Mouse (Mus musculus): ENCODE measurements at regions not wholly inside any gene's neighbourhood (a gene's known extent, or its start where the extent isn't known, plus 50 kb on each side); places are given as distances from the start of the nearest gene placed in this dataset.
"Not testable (repeated sequence)": the region's sequence is repeated elsewhere in the genome, so short reads cannot be mapped to it uniquely, and the experiment has no call there.

GRCm38 (mm10) chr1:35869381-35870143, 198.6 kb upstream of the Hs6st1 start:
- peak; percentile 82 for DNase-seq (ENCODE audit: low spot score)

GRCm38 (mm10) chr1:35870144-35870827, 197.9 kb upstream of the Hs6st1 start:
- DNase-seq (ENCODE audit: low spot score) = no peak

GRCm38 (mm10) chr1:35873038-35873437, 195.2 kb upstream of the Hs6st1 start:
- DNase-seq (ENCODE audit: low spot score) = no peak

- no peak for DNase-seq (ENCODE audit: low spot score)
Observed at GRCm38 (mm10) chr1:35875210-35875811, 192.9 kb upstream of the Hs6st1 start.

- no peak for DNase-seq (ENCODE audit: low spot score)
Observed at GRCm38 (mm10) chr1:35878426-35878825, 189.8 kb upstream of the Hs6st1 start.

GRCm38 (mm10) chr1:35879388-35880093, 188.7 kb upstream of the Hs6st1 start:
- DNase-seq (ENCODE audit: low spot score) = no peak

GRCm38 (mm10) chr1:35880562-35881265, 187.5 kb upstream of the Hs6st1 start:
- DNase-seq (ENCODE audit: low spot score) = no peak

GRCm38 (mm10) chr1:35881521-35881920, 186.7 kb upstream of the Hs6st1 start:
- DNase-seq (ENCODE audit: low spot score) = no peak

GRCm38 (mm10) chr1:35882101-35882500, 186.1 kb upstream of the Hs6st1 start:
- no peak for DNase-seq (ENCODE audit: low spot score)

GRCm38 (mm10) chr1:35889731-35890499, 178.3 kb upstream of the Hs6st1 start:
- peak; percentile 53 for DNase-seq (ENCODE audit: low spot score)

- DNase-seq (ENCODE audit: low spot score) = no peak
Observed at GRCm38 (mm10) chr1:35890500-35890900, 177.7 kb upstream of the Hs6st1 start.

GRCm38 (mm10) chr1:35899536-35899935, 168.7 kb upstream of the Hs6st1 start:
- DNase-seq (ENCODE audit: low spot score) = no peak

- no peak for DNase-seq (ENCODE audit: low spot score)
Observed at GRCm38 (mm10) chr1:35904001-35904547, 164.1 kb upstream of the Hs6st1 start.

- DNase-seq (ENCODE audit: low spot score) = no peak
Observed at GRCm38 (mm10) chr1:35913551-35913950, 154.6 kb upstream of the Hs6st1 start.

GRCm38 (mm10) chr1:35914175-35914574, 154.0 kb upstream of the Hs6st1 start:
- not testable (repeated sequence) for DNase-seq (ENCODE audit: low spot score)

- no peak for DNase-seq (ENCODE audit: low spot score)
Observed at GRCm38 (mm10) chr1:35915526-35915925, 152.7 kb upstream of the Hs6st1 start.

GRCm38 (mm10) chr1:35919840-35920734, 148.1 kb upstream of the Hs6st1 start:
- DNase-seq (ENCODE audit: low spot score) = peak; percentile 41

GRCm38 (mm10) chr1:35924796-35925195, 143.4 kb upstream of the Hs6st1 start:
- DNase-seq (ENCODE audit: low spot score) = no peak

GRCm38 (mm10) chr1:35925301-35925700, 142.9 kb upstream of the Hs6st1 start:
- DNase-seq (ENCODE audit: low spot score) = no peak

Measured in retina, embryonic 14.5 days (tissue).